Mouse (Mus musculus) ES-E14 (cell line): ENCODE data around the gene Ust. TPM values are rescaled to one million over a fixed set of nuclear protein-coding genes. Genes with fewer than 3 reads are reported as not detected.

Experiments
- DNase-seq: peaks from one replicate; pipeline ENCODE4 v3.0.0-alpha.2; 2013; ENCODE audit warnings: low read depth, low spot score
- H3K27ac ChIP-seq: 2 replicates; pipeline ENCODE4 v1.5.1; 2012; ENCODE audit warnings: low read depth, mild to moderate bottlenecking, low read length, moderate library complexity, mixed read lengths; ENCODE audit not compliant: poor library complexity, insufficient read depth, severe bottlenecking
- H3K36me3 ChIP-seq: 2 replicates; pipeline ENCODE4 v1.6.1; 2012; ENCODE audit warnings: mild to moderate bottlenecking, low read length, moderate library complexity, mixed read lengths; ENCODE audit not compliant: control insufficient read depth, poor library complexity, insufficient read depth, severe bottlenecking
- H3K4me1 ChIP-seq, 2 experiments: fragments of 150-350 bp in 1 of 2; sonication (generic) in 1 of 2; 2 replicates each; pipeline ENCODE4 v1.6.1; 2012; ENCODE audit warnings: low read length in 2 of 2, mild to moderate bottlenecking in 1 of 2, mixed read lengths in 1 of 2; ENCODE audit not compliant: control insufficient read depth in 2 of 2, insufficient read depth in 2 of 2, poor library complexity in 1 of 2
- H3K4me3 ChIP-seq, 2 experiments: fragments of 150-350 bp in 1 of 2; sonication (generic) in 1 of 2; 2 replicates each; pipeline ENCODE4 v1.5.1; 2012; ENCODE audit warnings: low read length in 2 of 2, low read depth in 1 of 2, mild to moderate bottlenecking in 1 of 2, mixed read lengths in 1 of 2; ENCODE audit not compliant: insufficient read depth in 1 of 2, poor library complexity in 1 of 2, severe bottlenecking in 1 of 2
- H3K9ac ChIP-seq: 2 replicates; pipeline ENCODE4 v1.6.1; 2012; ENCODE audit warnings: low read depth, mild to moderate bottlenecking, low read length, mixed read lengths; ENCODE audit not compliant: poor library complexity, insufficient read depth, severe bottlenecking
- H3K9me3 ChIP-seq: fragments of 150-350 bp; sonication (generic); 2 replicates; pipeline ENCODE4 v1.6.1; 2012; ENCODE audit warnings: low read depth, mild to moderate bottlenecking, low read length; ENCODE audit not compliant: control insufficient read depth, insufficient read depth
- CHD2 ChIP-seq: IDR thresholded peaks from 2 replicates; pipeline ENCODE4 v1.6.1; 2014; ENCODE audit warnings: mild to moderate bottlenecking, low read depth, low read length, inconsistent platforms
- HCFC1 ChIP-seq: IDR thresholded peaks from 2 replicates; pipeline ENCODE4 v1.6.1; 2012; ENCODE audit warnings: low read length, inconsistent platforms, borderline replicate concordance; ENCODE audit not compliant: insufficient read depth
- MAFK ChIP-seq: IDR thresholded peaks from 2 replicates; pipeline ENCODE4 v1.6.1; 2014; ENCODE audit warnings: mild to moderate bottlenecking, low read depth, low read length, inconsistent platforms; ENCODE audit not compliant: insufficient read depth
- ZC3H11A ChIP-seq: IDR thresholded peaks from 2 replicates; pipeline ENCODE4 v1.6.1; 2012; ENCODE audit warnings: low read depth, mild to moderate bottlenecking, inconsistent platforms, low read length, borderline replicate concordance
- ZNF384 ChIP-seq: IDR thresholded peaks from 2 replicates; pipeline ENCODE4 v1.6.1; 2012; ENCODE audit warnings: low read depth, low read length, inconsistent platforms
- in situ Hi-C, 2 experiments: fragments of 600-800 bp; cut with MboI; formaldehyde crosslinking; loops; one replicate each; pipeline ENCODE4 v1.15.1; 2025; ENCODE audit warnings: low sequenced_read_pairs in 2 of 2, inconsistent platforms in 1 of 2; ENCODE audit not compliant: unreplicated experiment in 2 of 2
- total RNA-seq: library from RNA; depleted of rRNA; stranded (reverse); fragments of 300-350 nt; gene quantifications from 2 replicates; pipeline ENCODE4 v1.2.3, GENCODE M21; 2012

The Ust gene
- total RNA-seq, 1 experiment = 4.9 TPM

GRCm38 (mm10) chr10:8525354-8525753, 6.7 kb upstream of the Ust start:
- TF ChIP-seq ZC3H11A (no peak), MAFK (no peak)
- in situ Hi-C loops = no loop called here

GRCm38 (mm10) chr10:8521536-8521935, 2.9 kb upstream of the Ust start:
- Histone ChIP-seq H3K36me3 (no peaks in the 10 kb centered on the region), H3K4me1 (peaks cover 0 to 2% of the 10 kb centered on the region in 2 experiments; a peak in 1 of 4 replicates), H3K9ac (no peak overlapping the region), H3K9me3 (no peaks in the 10 kb centered on the region), H3K27ac (no peak overlapping the region), H3K4me3 (no peak overlapping the region)
- in situ Hi-C loops = loop anchor here in 1 of 2 experiments (5.0 kb wide), 1 partner anchor 51 kb away; no protein-coding TSS in a partner anchor
- no peak for DNase-seq
- TF ChIP-seq HCFC1 (no peak), ZNF384 (no peak), MAFK (no peak)

More at GRCm38 (mm10) chr10:8525354-8525753, 6.7 kb upstream of the Ust start:
- Histone ChIP-seq H3K36me3 (no peaks in the 10 kb centered on the region), H3K4me3 (no peak overlapping the region), H3K27ac (no peak overlapping the region), H3K9me3 (no peaks in the 10 kb centered on the region), H3K4me1 (no peaks in the 10 kb centered on the region), H3K9ac (no peak overlapping the region)
- DNase-seq = no peak

GRCm38 (mm10) chr10:8520766-8521395, 2.3 kb upstream of the Ust start:
- H3K4me3 ChIP-seq = no peak overlapping the region
- H3K27ac ChIP-seq = no peak overlapping the region
- in situ Hi-C loops = loop anchor here in 1 of 2 experiments (5.0 kb wide), 1 partner anchor 51 kb away; no protein-coding TSS in a partner anchor
- peaks cover 0 to 2% of the 10 kb centered on the region in 2 experiments; a peak in 1 of 4 replicates for H3K4me1 ChIP-seq
- no peak for TF ChIP-seq ZC3H11A
- no peak for TF ChIP-seq HCFC1
- TF ChIP-seq CHD2 = no peak
- TF ChIP-seq ZNF384 = no peak
- TF ChIP-seq MAFK = no peak
- DNase-seq = no peak
- H3K9ac ChIP-seq = no peak overlapping the region
- no peaks in the 10 kb centered on the region for H3K9me3 ChIP-seq
- H3K36me3 ChIP-seq = no peaks in the 10 kb centered on the region

DNA sequence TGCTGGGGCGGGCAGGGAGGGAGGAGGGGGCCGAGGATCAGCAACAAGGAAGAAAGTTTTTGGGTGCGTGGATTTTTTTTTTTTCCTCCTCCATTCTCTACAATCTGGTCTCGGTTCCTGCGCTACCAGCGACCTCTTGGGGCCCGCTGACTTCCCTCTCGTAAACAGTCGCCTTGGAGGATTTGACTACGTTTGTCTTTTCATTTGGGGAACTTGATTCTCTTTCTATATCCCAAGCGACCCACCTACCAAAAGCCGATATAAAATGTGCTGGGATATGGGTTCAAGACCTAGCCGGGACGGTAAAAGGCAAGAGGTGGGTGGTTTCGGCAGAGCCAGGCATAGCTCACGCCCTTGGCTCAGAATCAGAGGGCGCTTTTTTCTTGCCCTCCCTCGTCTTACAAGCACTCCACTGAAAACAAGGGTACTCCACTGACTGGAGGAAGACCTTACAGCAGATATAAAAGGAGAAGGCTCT, 428 bp upstream of the Ust start:
- Histone ChIP-seq H3K4me3 (peak overlapping the region; percentile 80 to 92), H3K4me1 (peaks cover 0 to 2% of the 10 kb centered on the region in 2 experiments; a peak in 1 of 4 replicates), H3K9me3 (no peaks in the 10 kb centered on the region), H3K36me3 (no peaks in the 10 kb centered on the region), H3K9ac (peak overlapping the region; percentile 69), H3K27ac (no peak overlapping the region)
- in situ Hi-C loops = no loop called here
- no peak for DNase-seq
- TF ChIP-seq HCFC1 = no peak
- TF ChIP-seq CHD2 = no peak
- TF ChIP-seq MAFK = no peak
- peak; percentile 69; the same call in 1 of the 2 replicates for TF ChIP-seq ZNF384
- TF ChIP-seq ZC3H11A = no peak
